Mouse (Mus musculus): ENCODE measurements around the gene Jade2.

The Jade2 gene

DNA sequence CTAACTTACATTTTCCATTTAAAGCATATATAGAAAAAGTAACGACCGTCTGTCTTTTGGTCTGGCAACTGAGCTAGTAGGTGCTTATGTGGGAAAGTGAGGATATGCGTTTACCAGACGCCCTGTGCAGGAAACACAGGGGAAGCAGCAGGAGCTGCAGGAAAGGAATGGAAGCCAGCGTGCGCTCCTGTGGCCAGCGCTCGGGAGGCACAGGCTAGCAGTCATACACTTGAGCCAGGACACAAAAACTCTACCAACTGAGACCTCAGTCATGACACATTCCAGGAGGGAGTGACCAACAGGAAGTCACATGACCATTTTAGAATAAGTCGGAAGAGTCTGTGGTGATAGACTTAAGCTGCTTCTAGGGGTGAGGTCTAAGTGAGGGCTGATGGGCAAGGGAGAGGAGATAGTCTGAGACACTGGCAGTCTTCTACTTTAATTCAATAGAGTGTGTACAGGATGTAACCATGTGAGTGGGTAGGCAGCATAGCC, 76.6 kb downstream of the Jade2 start:
- no peak for DNase-seq

DNA sequence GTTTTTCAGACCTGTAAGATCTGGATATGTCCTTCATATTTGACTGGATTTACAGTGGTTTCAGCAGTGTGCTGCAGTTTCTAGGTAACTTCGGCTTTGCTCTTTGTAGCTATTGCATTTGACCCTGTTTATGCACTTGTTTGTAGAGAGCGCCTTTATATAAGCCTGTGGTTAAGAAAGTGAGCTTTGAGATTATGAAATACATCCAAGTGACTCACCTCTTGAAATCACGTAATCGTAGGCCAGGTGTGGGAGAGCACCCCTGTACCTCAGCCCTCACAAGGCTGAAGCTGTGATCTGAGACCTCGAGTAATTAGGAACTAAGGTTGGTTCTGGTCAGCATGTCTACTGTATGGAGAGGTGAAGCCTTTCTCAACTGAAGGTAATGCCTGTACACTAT, 80.0 kb downstream of the Jade2 start:
- DNase-seq: no peak

DNA sequence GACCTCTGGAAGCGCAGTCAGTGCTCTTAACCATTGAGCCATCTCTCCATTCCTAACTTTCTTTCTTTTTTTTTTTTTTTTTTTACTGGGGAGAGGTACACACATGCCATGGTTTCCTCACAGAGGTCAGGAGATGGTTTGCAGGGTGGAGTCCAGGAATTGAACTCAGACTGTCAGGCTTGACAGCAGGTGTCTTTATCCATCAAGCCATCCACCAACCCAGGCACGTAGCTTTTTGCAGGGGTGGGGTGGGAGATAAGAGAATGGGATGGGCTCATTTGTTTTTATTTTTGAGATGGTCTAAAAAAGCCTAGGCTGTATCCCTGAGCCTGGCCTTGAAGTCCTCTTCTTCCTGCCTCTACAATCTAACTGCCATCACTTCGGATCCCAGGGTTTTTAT, 81.9 kb downstream of the Jade2 start:
- no peak for DNase-seq

DNA sequence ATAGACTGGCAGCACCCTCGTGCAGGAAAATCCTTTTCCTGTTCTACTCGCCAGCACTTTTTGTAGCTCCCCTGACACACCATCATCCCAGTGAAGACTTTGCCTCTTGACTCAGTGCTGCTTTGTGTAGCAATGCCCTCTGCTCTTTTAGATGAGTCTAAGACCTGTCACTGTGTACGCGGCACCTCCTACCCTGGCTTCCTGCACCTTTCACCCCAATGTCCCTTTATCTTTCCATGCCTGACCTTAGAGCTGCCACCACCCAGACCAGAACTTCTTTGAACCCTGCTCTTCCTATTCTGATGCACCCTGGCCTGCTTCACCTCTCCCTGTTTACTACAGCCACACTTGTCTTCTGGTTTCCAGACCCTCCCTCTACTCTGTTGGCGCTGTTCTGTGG, 89.2 kb downstream of the Jade2 start:
- no peak for DNase-seq

DNA sequence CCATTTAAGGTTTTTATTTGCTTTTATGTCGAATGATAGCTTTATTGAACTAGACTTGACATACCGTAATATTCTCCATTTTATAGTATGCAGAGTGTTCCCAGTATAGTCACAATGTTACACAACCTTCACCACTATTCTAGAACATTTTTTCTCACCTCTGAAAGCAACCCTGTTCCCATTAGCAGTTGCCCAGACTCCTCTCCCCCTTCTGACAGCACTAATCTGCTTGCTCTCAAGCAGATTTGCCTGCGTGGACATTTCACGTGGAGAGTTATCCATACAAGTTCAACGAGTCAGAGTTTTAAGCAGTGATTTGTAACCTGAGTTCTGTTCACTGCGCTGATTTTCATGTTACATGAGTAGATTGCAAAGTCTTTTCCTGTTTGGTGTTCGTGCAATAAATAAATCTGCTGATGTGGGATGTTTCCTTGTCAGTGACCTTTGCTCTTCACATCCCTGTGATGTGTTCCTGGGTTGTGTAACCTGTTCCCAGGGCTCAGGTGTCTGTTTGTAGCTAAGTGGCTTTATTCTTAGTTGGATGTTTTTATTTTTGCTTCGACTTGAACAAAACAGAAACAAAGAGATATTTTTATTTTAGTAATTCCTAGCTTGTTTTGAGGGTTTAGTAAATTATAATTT, 89.8 kb downstream of the Jade2 start:
- no peak for DNase-seq

DNA sequence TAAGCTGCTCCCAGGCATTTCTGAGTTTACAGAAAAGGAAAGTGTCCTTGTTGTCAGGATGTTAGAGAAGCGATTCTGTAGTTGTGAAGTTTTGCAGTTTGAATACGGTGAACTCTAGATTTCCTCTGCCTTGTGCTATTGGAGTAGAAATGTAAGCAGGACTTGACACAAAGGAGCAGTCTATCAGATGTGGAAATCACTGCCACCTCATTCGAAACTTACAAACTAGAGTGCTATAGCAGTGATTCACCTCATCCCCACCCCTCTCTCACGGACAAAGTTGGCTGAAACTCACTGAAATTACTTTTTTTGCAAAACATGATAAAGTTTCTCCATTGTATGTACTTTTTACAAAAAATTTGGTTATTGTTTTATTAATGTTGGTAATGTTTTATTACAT, 92.6 kb downstream of the Jade2 start:
- DNase-seq: no peak

DNA sequence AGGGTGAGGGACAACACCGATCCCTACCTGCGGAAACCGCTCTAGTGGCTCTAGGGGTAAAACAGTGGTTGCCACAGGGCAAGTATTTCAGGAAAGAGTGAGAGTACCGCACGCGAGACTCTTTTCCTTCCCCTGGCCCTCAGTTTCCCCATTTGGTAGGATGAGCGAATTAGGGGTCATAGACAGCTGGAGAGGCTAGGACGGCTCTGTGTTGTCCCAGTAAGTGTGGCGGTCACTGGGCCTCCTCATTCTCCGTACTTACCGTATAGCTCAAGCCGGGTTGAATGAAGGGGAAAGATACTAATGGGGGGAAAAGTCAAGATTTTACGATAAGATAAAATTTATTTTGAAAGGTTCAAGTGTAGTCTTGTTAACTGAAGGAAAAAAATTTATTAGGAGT, 93.5 kb downstream of the Jade2 start:
- no peak for DNase-seq
